ENCODE assay signal across 11 mouse cellular contexts in the genomic region with DNA sequence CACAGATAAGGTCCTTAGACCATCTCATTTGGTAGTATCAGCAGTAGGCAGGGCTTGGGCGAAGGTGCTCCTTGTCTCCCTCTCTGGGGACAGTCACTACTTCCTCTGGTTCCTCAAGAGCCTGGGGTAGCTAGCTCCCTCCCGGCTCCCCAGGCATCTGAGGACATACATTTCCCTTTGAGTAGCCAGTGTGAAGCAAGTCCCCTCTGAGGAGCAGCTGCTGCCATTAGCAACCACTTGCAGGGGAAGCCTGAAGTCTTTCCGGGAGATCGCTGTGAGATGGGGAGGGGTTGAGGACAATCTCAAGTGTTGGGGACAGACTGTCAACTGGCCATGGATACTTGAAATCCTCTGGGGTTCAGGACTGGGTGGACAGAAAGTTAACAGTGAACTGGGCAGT.
DNase-seq lines count a peak whose midpoint lies in the region; ATAC-seq and TF ChIP-seq lines count a peak whose summit lies in the region.
"Had no signal": no experiment of that assay in that cellular context is flagged by ENCODE, and none has a peak within 500 bp of the region (broad histone marks: within the 10 kb centered on the region; RNA-seq: fewer than 3 reads in every experiment).

No protein-coding gene starts in this region.

- peaks cover 37% of the 10 kb centered on the region for H3K36me3 ChIP-seq in heart, embryonic 12.5 days
- peaks cover 39% of the 10 kb centered on the region for H3K36me3 ChIP-seq in E14TG2a.4 (ENCODE audit: insufficient read depth, low read length)
- peaks cover 39% of the 10 kb centered on the region for H3K36me3 ChIP-seq in embryonic facial prominence, embryonic 13.5 days
- H3K36me3 ChIP-seq in lung, embryonic 16.5 days (ENCODE audit: control insufficient read depth, insufficient read depth, low read length) = peaks cover 6% of the 10 kb centered on the region

- ATAC-seq in heart, embryonic 12.5 days (ENCODE audit: insufficient number of reproducible peaks, low FRiP score) = no peak
- ATAC-seq in embryonic facial prominence, embryonic 13.5 days (ENCODE audit: insufficient number of reproducible peaks, insufficient read depth, low FRiP score, low TSS enrichment, low read depth) = no peak
- ATAC-seq in lung, embryonic 16.5 days (ENCODE audit: low read depth) = no peak

- DNase-seq in heart, postnatal 10 days = no peak
- no peak for DNase-seq in frontal cortex, postnatal 14 days (ENCODE audit: low spot score in 2 of 2)
- no peak for DNase-seq in thymus, postnatal 14 days
- DNase-seq in adrenal gland, postnatal 25 days = no peak
- DNase-seq: kidney, postnatal 36 days; thymus, postnatal 36 days had no signal

- peak overlapping the region; percentile 93 for H3K4me2 ChIP-seq in heart, embryonic 12.5 days
- peak overlapping the region; percentile 71; the same call in 1 of the 2 replicates for H3K4me2 ChIP-seq in embryonic facial prominence, embryonic 13.5 days
- peak overlapping the region; percentile 87; the same call in 1 of the 2 replicates for H3K4me2 ChIP-seq in lung, embryonic 16.5 days (ENCODE audit: low read depth, low read length)

- 0 out of 2 replicates have a peak overlapping the region, but pooled peaks have one; percentile 32 for H3K9ac ChIP-seq in heart, embryonic 12.5 days
- 0 out of 2 replicates have a peak overlapping the region, but pooled peaks have one; percentile 21 for H3K9ac ChIP-seq in embryonic facial prominence, embryonic 13.5 days
- H3K9ac ChIP-seq in lung, embryonic 16.5 days (ENCODE audit: low read length) = peak overlapping the region; percentile 82; the same call in 1 of the 2 replicates

- H3K4me1 ChIP-seq in heart, embryonic 12.5 days (replicated peaks) = peaks cover 58% of the 10 kb centered on the region
- H3K4me1 ChIP-seq in E14TG2a.4 (replicated peaks; ENCODE audit: low read depth, low read length) = peaks cover 82% of the 10 kb centered on the region
- H3K4me1 ChIP-seq in embryonic facial prominence, embryonic 13.5 days = peaks cover 54% of the 10 kb centered on the region
- peaks cover 42% of the 10 kb centered on the region for H3K4me1 ChIP-seq in lung, embryonic 16.5 days (replicated peaks; ENCODE audit: control insufficient read depth, insufficient read depth, low read length)

- intact Hi-C loops in heart, postnatal 10 days (cut with DNase I) = loop anchor here (2.0 kb wide), 2 partner anchors 27 to 69 kb away; no protein-coding TSS in a partner anchor

- no peak overlapping the region for H3K4me3 ChIP-seq in heart, embryonic 12.5 days
- H3K4me3 ChIP-seq in E14TG2a.4 (replicated peaks; ENCODE audit: low read length) = 0 out of 2 replicates have a peak overlapping the region, but pooled peaks have one; percentile 21
- no peak overlapping the region for H3K4me3 ChIP-seq in embryonic facial prominence, embryonic 13.5 days
- no peak overlapping the region for H3K4me3 ChIP-seq in lung, embryonic 16.5 days (ENCODE audit: low read length)

- TF ChIP-seq CTCF in E14TG2a.4 (conservative IDR thresholded peaks at IDR 0.05; ENCODE audit: low read length) = no peak

- H3K9me3 ChIP-seq in heart, embryonic 12.5 days (replicated peaks) = no peaks in the 10 kb centered on the region
- no peaks in the 10 kb centered on the region for H3K9me3 ChIP-seq in E14TG2a.4 (ENCODE audit: low read length)
- H3K9me3 ChIP-seq in embryonic facial prominence, embryonic 13.5 days = no peaks in the 10 kb centered on the region
- no peaks in the 10 kb centered on the region for H3K9me3 ChIP-seq in lung, embryonic 16.5 days (ENCODE audit: control insufficient read depth, low read length)
- H3K9me3 ChIP-seq: forebrain, embryonic 13.5 days had no signal

- peak overlapping the region; percentile 82; the same call in 1 of the 2 replicates for H3K27ac ChIP-seq in heart, embryonic 12.5 days (ENCODE audit: poor library complexity, severe bottlenecking)
- H3K27ac ChIP-seq in embryonic facial prominence, embryonic 13.5 days = peak overlapping the region; percentile 92
- peak overlapping the region; percentile 95 for H3K27ac ChIP-seq in lung, embryonic 16.5 days (ENCODE audit: low read length)
- H3K27ac ChIP-seq: forebrain, embryonic 13.5 days had no signal

- no peaks in the 10 kb centered on the region for H3K27me3 ChIP-seq in heart, embryonic 12.5 days (replicated peaks)
- H3K27me3 ChIP-seq in E14TG2a.4 (ENCODE audit: insufficient read depth, low read length) = peaks cover 31% of the 10 kb centered on the region
- no peaks in the 10 kb centered on the region for H3K27me3 ChIP-seq in embryonic facial prominence, embryonic 13.5 days
- no peaks in the 10 kb centered on the region for H3K27me3 ChIP-seq in lung, embryonic 16.5 days (ENCODE audit: control insufficient read depth, insufficient read depth, low read depth, low read length)

- 29% methylated on average over 4 of the region's 4 CpGs for WGBS in heart, embryonic 12.5 days
- WGBS in embryonic facial prominence, embryonic 13.5 days = 82% methylated on average over 4 of the region's 4 CpGs
- WGBS in lung, embryonic 16.5 days = 31% methylated on average over 4 of the region's 4 CpGs

Comparison
In these comparisons a context has a peak if more than half of its experiments do, and no peak if none do; other contexts are left out.
1. H3K9ac ChIP-seq: peak in every context shown above with its lines; median percentile 82 in lung, embryonic 16.5 days; 32 in heart, embryonic 12.5 days; 21 in embryonic facial prominence, embryonic 13.5 days.